Comparison of ENCODE assay signal across 8 mouse cellular contexts in the genomic region with DNA sequence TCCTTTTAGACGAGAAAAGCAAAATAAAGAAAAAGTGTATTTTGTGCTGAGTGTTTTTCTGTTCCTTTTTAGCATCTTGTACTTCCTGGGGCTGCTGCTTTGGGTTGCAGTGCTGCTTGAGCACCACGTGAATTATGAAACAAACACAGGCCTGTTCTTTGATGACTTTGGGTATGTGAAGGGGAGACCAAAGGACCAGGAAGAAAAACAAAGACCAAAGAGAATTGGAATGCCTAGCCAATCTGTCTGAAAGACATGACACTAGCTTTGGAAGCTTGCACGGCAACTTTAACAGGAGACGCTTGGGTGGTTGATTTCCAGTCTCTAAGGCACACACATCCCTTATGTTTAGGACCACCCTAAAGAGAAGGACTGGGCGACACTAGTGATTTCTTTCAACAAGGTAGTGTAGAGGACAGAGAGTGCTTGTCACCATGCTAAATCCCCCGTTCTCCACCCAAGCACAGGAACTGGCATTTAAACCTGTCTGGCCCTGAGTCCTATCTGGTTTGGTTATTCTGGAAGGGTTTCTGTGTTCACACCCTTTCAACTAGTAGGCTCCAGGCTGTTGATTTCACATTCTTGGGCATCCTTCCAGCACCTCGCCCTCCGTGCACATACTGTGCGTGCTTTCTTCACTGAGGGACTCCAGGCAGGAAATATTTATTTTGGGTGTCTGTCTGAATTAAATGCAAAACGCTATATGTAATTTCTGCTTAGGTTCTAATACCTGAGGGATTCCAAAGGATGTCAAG. TPM values are rescaled to one million over a fixed set of nuclear protein-coding genes. Genes with fewer than 3 reads are reported as not detected.
DNase-seq lines count a peak whose midpoint lies in the region; ATAC-seq lines count a peak whose summit lies in the region.

No protein-coding gene starts in this region.

- no peaks in the 10 kb centered on the region for H3K27me3 ChIP-seq in forebrain, embryonic 14.5 days (replicated peaks; ENCODE audit: control insufficient read depth, insufficient read depth, low read length)
- no peaks in the 10 kb centered on the region for H3K27me3 ChIP-seq in forebrain, embryonic 13.5 days
- H3K27me3 ChIP-seq in forebrain, embryonic 16.5 days (replicated peaks; ENCODE audit: control insufficient read depth, insufficient read depth, low read length): no peaks in the 10 kb centered on the region
- H3K27me3 ChIP-seq in hindbrain, embryonic 10.5 days (ENCODE audit: insufficient read depth, poor library complexity, severe bottlenecking): no peaks in the 10 kb centered on the region
- H3K27me3 ChIP-seq in limb, embryonic 13.5 days: no peaks in the 10 kb centered on the region
- no peaks in the 10 kb centered on the region for H3K27me3 ChIP-seq in neural tube, embryonic 15.5 days (replicated peaks)

- no peaks in the 10 kb centered on the region; the same call in 1 of the 2 replicates for H3K4me1 ChIP-seq in forebrain, embryonic 14.5 days (ENCODE audit: control insufficient read depth, insufficient read depth, low read length)
- peaks cover 20% of the 10 kb centered on the region for H3K4me1 ChIP-seq in forebrain, embryonic 13.5 days
- H3K4me1 ChIP-seq in forebrain, embryonic 16.5 days (replicated peaks; ENCODE audit: control insufficient read depth, insufficient read depth, low read length): peaks cover 15% of the 10 kb centered on the region
- H3K4me1 ChIP-seq in hindbrain, embryonic 10.5 days (replicated peaks): peaks cover 31% of the 10 kb centered on the region
- H3K4me1 ChIP-seq in limb, embryonic 13.5 days: peaks cover 71% of the 10 kb centered on the region
- H3K4me1 ChIP-seq in neural tube, embryonic 15.5 days: peaks cover 26% of the 10 kb centered on the region

- no peaks in the 10 kb centered on the region for H3K9me3 ChIP-seq in forebrain, embryonic 14.5 days (replicated peaks; ENCODE audit: control insufficient read depth, low read length)
- H3K9me3 ChIP-seq in forebrain, embryonic 13.5 days (replicated peaks): no peaks in the 10 kb centered on the region
- H3K9me3 ChIP-seq in forebrain, embryonic 16.5 days (ENCODE audit: control insufficient read depth, low read length): no peaks in the 10 kb centered on the region
- no peaks in the 10 kb centered on the region for H3K9me3 ChIP-seq in hindbrain, embryonic 10.5 days
- no peaks in the 10 kb centered on the region for H3K9me3 ChIP-seq in limb, embryonic 13.5 days
- no peaks in the 10 kb centered on the region for H3K9me3 ChIP-seq in neural tube, embryonic 15.5 days (replicated peaks)

- DNase-seq in forebrain, embryonic 14.5 days (ENCODE audit: low spot score): peak; percentile 70
- no peak for DNase-seq in hindbrain, embryonic 10.5 days (ENCODE audit: low spot score)
- DNase-seq in retina, postnatal 1 day: no peak
- DNase-seq in c-Kit-positive CD71-positive TER-119-positive erythroid progenitor cells, embryonic 14.5 days (ENCODE audit: low spot score): no peak

- H3K9ac ChIP-seq in forebrain, embryonic 14.5 days (ENCODE audit: low read length): no peak overlapping the region
- no peak overlapping the region for H3K9ac ChIP-seq in forebrain, embryonic 13.5 days
- H3K9ac ChIP-seq in forebrain, embryonic 16.5 days (replicated peaks; ENCODE audit: low read depth, low read length): no peak overlapping the region
- H3K9ac ChIP-seq in limb, embryonic 13.5 days: no peak overlapping the region
- no peak overlapping the region for H3K9ac ChIP-seq in neural tube, embryonic 15.5 days (replicated peaks)

- H3K27ac ChIP-seq in forebrain, embryonic 14.5 days (ENCODE audit: low read depth, low read length): no peak overlapping the region; the same call in 1 of the 2 replicates
- H3K27ac ChIP-seq in forebrain, embryonic 13.5 days: no peak overlapping the region
- H3K27ac ChIP-seq in forebrain, embryonic 16.5 days (ENCODE audit: low read length): no peak overlapping the region
- H3K27ac ChIP-seq in hindbrain, embryonic 10.5 days: peak overlapping the region; percentile 66; the same call in 1 of the 2 replicates
- H3K27ac ChIP-seq in limb, embryonic 13.5 days: peak overlapping the region; percentile 92
- peak overlapping the region; percentile 29 for H3K27ac ChIP-seq in neural tube, embryonic 15.5 days (replicated peaks)

- no peaks in the 10 kb centered on the region for H3K36me3 ChIP-seq in forebrain, embryonic 14.5 days (ENCODE audit: control insufficient read depth, insufficient read depth, low read length)
- no peaks in the 10 kb centered on the region for H3K36me3 ChIP-seq in forebrain, embryonic 13.5 days (ENCODE audit: poor library complexity, severe bottlenecking)
- H3K36me3 ChIP-seq in forebrain, embryonic 16.5 days (ENCODE audit: control insufficient read depth, insufficient read depth): no peaks in the 10 kb centered on the region
- H3K36me3 ChIP-seq in hindbrain, embryonic 10.5 days: no peaks in the 10 kb centered on the region
- H3K36me3 ChIP-seq in limb, embryonic 13.5 days: no peaks in the 10 kb centered on the region
- no peaks in the 10 kb centered on the region for H3K36me3 ChIP-seq in neural tube, embryonic 15.5 days

- no peak overlapping the region for H3K4me3 ChIP-seq in forebrain, embryonic 14.5 days (ENCODE audit: low read depth, low read length)
- no peak overlapping the region for H3K4me3 ChIP-seq in forebrain, embryonic 13.5 days
- no peak overlapping the region for H3K4me3 ChIP-seq in forebrain, embryonic 16.5 days (replicated peaks; ENCODE audit: low read length)
- no peak overlapping the region for H3K4me3 ChIP-seq in hindbrain, embryonic 10.5 days
- H3K4me3 ChIP-seq in limb, embryonic 13.5 days: no peak overlapping the region
- no peak overlapping the region for H3K4me3 ChIP-seq in neural tube, embryonic 15.5 days (replicated peaks)

- H3K4me2 ChIP-seq in forebrain, embryonic 14.5 days (ENCODE audit: low read length): no peak overlapping the region
- H3K4me2 ChIP-seq in forebrain, embryonic 13.5 days: no peak overlapping the region
- no peak overlapping the region for H3K4me2 ChIP-seq in forebrain, embryonic 16.5 days (ENCODE audit: low read length)
- H3K4me2 ChIP-seq in limb, embryonic 13.5 days (replicated peaks): peak overlapping the region; percentile 25
- peak overlapping the region; percentile 19; the same call in 1 of the 2 replicates for H3K4me2 ChIP-seq in neural tube, embryonic 15.5 days

- peak; percentile 60; the same call in 1 of the 2 replicates for ATAC-seq in forebrain, embryonic 14.5 days
- no peak; the same call in 1 of the 2 replicates for ATAC-seq in forebrain, embryonic 13.5 days
- ATAC-seq in forebrain, embryonic 16.5 days: peak; percentile 65; the same call in 1 of the 2 replicates
- peak; percentile 87 for ATAC-seq in limb, embryonic 13.5 days (ENCODE audit: low FRiP score, low read depth)
- ATAC-seq in neural tube, embryonic 15.5 days (ENCODE audit: low FRiP score): no peak

- WGBS in forebrain, embryonic 14.5 days: 56% methylated on average over 10 of the region's 10 CpGs
- WGBS in forebrain, embryonic 13.5 days: 62% methylated on average over 10 of the region's 10 CpGs
- 46% methylated on average over 10 of the region's 10 CpGs for WGBS in forebrain, embryonic 16.5 days
- WGBS in hindbrain, embryonic 10.5 days: 56% methylated on average over 10 of the region's 10 CpGs
- WGBS in limb, embryonic 13.5 days: 20% methylated on average over 10 of the region's 10 CpGs
- WGBS in neural tube, embryonic 15.5 days: 52% methylated on average over 10 of the region's 10 CpGs

RNA-seq across cellular contexts. Expression of a gene that starts 59.9 kb away (rescaled TPM):
- polyA plus RNA-seq in forebrain, embryonic 14.5 days (2014; fragmentation: Nextera tagmentation; extraction: Ambion mirVana): 157 and 165 TPM in 2 replicates
- 250 and 265 TPM in 2 replicates for polyA plus RNA-seq in forebrain, embryonic 13.5 days (2015; fragmentation: Nextera tagmentation; extraction: Ambion mirVana)
- polyA plus RNA-seq in forebrain, embryonic 16.5 days (2015; fragmentation: Nextera tagmentation; extraction: Ambion mirVana): 139 and 173 TPM in 2 replicates
- 234 and 258 TPM in 2 replicates for polyA plus RNA-seq in hindbrain, embryonic 10.5 days (2016; fragmentation: Nextera tagmentation; extraction: Ambion mirVana)
- 273 and 275 TPM in 2 replicates for polyA plus RNA-seq in limb, embryonic 13.5 days (2015; fragmentation: Nextera tagmentation; extraction: Ambion mirVana)
- 80.0 and 105 TPM in 2 replicates for polyA plus RNA-seq in neural tube, embryonic 15.5 days (2015; fragmentation: Nextera tagmentation; extraction: Ambion mirVana)

Comparison
In these comparisons a context has a peak if more than half of its experiments do, and no peak if none do; other contexts are left out.
1. ATAC-seq: peak in forebrain, embryonic 14.5 days (single experiment), forebrain, embryonic 16.5 days (single experiment) and limb, embryonic 13.5 days (single experiment); none in forebrain, embryonic 13.5 days (single experiment) and neural tube, embryonic 15.5 days (single experiment).
2. H3K27ac ChIP-seq: peak in hindbrain, embryonic 10.5 days (single experiment), limb, embryonic 13.5 days (single experiment) and neural tube, embryonic 15.5 days (single experiment); none in forebrain, embryonic 14.5 days (single experiment), forebrain, embryonic 13.5 days (single experiment) and forebrain, embryonic 16.5 days (single experiment).
3. H3K4me2 ChIP-seq: peak in limb, embryonic 13.5 days (single experiment) and neural tube, embryonic 15.5 days (single experiment); none in forebrain, embryonic 14.5 days (single experiment), forebrain, embryonic 13.5 days (single experiment) and forebrain, embryonic 16.5 days (single experiment).